Mouse (Mus musculus) T-helper 2 cell (primary cell): Measurements from ENCODE around the gene Terb2.

ENCODE experiments used
- in situ Hi-C: fragments of 300-600 bp; cut with MboI, MseI; formaldehyde crosslinking; loops from one replicate; pipeline ENCODE4 v1.15.1; 2025; ENCODE audit warnings: high pct_unique_total_duplicates

Terb2 gene

DNA sequence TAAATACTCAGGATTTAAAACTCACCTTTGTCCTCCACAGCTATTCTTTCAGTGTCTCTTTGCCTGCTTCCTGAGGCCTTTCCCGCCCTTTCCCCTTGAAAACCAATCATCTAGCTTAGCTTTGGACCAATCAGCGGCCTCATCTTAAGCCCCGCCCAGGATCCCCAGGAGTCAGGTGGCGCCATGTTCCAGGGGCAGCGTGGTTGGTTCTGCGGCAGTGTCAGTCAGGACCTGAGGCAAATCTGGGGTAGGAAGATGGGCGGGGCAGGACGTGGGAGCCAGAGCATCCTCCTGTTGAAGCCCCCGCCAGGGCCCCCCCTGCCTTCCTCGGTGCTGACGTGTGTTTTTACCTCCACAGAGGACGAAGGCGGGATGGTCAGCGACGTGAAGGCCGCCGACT lies at the start of gene Terb2, which contains the start of gene Patl2:
Terb2 (plus strand) TSS at position 167 of the 400 bp plus-strand sequence.
Patl2 (minus strand) TSS at position 84 of the 400 bp plus-strand sequence.
- in situ Hi-C loops = no loop called here

DNA sequence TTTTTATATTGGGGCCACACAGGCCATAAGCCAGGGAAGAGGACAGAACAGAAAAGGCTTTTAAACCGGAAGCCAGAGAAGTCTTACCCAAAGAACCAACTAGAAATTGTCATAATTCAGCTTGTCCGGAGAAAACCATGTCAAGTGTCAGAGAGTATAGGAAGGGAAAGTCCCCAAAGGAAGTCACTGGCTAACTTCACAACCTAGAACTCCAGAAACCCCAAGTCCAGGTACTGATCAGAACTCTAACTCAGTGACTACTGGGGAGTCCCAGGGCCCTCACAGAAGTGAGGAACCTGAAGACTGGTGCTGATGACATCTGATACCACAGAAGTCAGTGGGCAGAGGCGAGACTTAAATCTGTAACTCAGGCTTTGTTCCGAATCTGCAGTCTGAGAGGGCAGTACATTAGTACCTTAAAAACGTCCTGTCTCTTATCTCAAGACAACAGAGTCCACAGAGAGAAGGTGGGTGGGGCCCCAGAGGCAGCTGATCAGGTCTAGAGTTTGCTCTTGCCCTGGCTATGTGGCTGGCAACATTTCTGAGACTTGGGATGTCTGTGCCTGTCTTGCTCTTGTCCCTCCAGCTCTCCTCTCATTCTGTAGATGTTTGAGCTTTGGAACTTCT lies 48.1 kb upstream of the Terb2 start:
- in situ Hi-C loops = no loop called here

DNA sequence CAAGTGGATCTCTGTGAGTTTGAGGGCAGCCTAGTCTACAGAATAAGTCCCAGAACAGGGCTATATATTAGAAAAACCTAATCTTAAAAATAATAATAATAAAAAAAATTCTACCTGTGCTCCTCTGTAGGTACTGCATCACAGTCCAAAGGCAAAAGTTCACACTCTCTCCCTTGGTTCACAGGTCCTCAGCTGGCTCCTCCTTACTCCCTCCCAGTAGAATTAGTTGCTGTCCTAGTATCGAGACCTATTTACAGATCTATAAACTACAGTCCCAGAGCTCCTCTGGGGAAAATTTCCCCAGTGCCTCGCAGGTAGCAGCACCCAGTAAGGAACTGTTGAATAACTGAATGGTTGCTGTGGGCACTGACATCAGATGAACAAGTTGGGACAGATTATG lies 45.3 kb upstream of the Terb2 start:
- in situ Hi-C loops = no loop called here

DNA sequence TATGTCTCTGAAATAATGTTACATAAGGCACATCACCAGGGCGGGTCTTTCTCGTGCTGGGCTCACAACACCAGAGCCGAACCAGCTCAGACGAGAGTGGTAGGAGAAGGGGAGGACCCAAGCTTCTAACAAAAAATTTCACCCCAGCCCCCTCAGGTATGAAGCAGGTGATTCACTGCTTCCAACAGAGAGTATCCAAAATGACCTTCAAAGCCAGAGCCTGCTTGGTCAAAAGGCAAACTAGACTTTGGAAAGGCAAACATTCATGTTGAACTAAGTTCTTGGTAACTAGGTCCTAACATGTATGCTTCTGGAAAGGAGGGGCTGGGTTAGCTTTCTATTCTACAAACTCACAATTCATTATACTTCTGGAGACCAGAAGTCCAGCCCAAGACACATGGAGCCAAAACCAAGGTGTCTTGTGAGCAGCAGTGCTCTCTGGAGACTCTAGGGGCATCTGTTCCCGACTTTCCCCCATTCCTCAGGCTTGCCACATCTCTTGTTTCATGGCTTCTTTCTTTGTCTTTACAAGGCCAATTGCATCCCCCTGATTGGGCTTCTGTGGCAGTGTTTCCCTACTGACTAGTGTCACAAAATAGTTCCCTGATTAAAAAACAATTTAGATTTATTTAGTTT lies 44.6 kb upstream of the Terb2 start:
- in situ Hi-C loops = no loop called here

DNA sequence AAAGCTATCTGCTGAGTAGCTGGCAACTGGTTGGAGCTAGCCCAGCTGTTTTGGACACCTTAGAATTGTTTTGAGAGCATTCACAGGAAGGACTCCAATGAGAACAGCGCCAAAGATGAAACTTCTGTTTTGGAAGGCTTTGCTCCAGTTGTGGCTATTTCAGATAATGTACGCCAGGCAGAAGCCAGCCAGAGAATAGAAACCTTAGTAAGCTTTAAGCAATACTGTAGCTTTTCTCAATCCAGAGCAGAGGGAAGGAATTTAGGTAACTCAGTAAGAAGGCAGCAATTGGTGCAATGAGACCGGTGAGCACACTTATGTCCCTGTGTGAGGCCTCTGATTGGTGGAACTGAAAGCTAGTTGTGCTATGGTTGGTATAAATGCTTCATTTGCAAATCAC lies 43.0 kb upstream of the Terb2 start:
- in situ Hi-C loops = no loop called here

DNA sequence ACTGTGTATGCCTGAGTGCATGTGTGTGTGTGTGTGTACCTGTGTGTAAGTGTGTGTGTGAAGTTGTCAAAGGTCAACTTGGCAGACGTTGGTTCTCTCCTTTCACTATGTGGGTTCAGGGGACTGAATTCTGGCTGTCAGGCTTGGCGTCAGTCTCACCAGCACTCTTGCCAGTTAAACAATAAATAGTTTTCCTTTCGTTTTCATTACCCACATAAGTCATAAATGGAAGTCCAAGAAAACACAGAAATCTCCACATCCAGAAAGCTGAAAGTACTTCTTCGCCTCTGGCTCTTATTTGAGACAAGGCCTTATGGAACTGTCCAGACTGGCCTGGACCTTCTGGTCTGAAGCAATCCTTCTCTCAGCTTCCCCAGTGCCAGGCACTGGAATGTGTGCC lies 40.3 kb upstream of the Terb2 start:
- in situ Hi-C loops = no loop called here

DNA sequence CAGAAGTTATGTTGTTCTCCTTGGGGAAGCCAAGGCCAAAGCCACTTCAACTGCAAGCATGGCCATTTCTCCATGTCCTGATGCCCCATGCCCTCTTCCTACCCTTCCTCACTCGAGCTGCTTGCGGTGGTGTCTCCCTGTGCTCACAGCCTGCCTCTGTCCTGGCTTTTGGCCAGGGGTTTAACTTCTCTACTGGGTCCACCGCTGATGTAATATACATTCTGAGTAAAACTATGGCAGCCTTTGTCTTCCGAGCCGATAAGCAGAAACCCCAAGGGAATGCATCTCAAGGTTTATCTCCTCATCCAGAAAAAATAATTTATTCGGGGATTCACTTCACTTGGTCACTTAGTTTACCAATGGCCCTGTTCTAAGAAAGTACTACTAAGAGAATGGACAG lies 39.4 kb upstream of the Terb2 start:
- in situ Hi-C loops = no loop called here

DNA sequence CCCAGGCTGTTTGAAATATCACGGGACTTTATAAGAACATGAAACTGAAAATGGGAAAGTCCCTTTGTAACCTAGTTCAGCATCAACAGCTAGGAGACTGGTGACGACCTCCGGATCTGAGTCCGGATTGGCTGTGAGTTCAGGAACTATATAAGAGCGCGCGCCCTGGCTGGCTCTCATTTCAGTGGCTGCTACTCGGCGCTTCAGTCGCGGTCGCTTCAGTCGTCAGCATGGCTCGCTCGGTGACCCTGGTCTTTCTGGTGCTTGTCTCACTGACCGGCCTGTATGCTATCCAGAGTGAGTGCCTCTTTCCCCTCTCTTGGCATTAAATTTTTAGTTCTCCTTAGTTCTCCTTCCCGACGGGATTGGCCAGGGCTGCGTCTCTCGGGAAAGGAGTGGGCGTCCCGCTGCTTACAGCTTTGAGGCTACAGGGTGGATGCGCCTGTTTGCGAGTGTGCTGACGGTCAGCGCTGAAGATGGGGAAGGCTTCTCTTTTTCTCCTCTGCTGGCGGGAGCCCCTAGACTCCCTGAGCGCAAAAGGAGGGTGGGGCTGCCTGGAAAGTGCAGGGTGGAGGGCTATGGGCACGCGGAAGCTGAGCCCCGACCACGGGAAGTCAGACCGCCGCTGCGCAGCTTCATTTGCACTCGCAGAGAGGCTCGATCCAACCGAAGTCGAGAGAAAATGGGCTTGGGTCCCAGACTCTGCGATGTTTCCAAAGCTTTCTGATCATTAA lies 38.4 kb upstream of the Terb2 start, which contains the start of gene B2m:
B2m (plus strand) TSS at position 179 of the 734 bp plus-strand sequence.
- in situ Hi-C loops = no loop called here

DNA sequence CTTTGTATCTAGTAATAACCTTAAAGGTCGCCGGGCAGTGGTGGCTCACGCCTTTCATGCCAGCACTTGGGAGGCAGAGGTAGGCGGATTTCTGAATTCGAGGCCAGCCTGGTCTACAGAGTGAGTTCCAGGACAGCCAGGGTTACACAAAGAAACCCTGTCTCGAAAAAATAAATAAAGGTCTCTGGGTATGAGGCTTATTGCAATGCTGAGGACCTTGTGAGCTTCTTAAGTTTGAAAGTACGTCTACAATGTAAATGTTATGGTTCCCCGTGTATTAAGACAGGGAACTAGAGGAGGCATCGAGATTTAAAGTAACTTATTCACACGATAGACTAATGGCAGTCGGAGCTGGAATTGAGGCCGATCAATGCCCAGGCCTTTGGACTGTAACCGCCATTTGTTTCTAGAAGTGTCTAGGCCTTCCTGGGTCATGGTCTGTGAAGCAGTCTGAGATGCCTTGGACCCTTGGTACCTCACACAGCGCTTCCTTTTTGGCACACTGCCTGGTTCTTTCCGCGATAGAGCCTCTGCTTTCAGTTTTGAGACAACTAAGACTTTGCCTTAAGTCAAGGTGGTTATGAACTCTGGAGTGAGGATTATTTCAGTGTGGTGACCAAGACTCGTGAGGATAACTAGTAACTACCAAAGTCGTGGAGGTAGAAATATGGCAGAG lies 37.7 kb upstream of the Terb2 start:
- in situ Hi-C loops = no loop called here

DNA sequence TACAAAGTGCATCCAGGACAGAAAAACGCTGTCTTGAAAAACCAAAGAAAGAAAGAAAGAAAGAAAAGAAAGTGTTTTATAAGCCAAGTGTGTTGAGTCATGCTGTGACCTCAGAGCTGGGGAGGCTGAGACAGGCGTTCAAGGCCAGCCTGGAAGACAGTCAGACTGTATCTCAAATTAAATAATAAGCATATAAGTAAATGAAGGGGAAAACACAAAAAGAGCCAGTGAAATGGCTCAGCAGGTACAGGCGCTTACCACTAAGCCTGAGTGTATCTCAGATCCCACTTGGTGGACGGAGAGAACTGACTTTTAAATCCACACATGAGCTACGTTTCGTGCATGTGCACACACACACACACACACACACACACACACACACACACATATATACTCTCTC lies 36.8 kb upstream of the Terb2 start:
- in situ Hi-C loops = no loop called here

DNA sequence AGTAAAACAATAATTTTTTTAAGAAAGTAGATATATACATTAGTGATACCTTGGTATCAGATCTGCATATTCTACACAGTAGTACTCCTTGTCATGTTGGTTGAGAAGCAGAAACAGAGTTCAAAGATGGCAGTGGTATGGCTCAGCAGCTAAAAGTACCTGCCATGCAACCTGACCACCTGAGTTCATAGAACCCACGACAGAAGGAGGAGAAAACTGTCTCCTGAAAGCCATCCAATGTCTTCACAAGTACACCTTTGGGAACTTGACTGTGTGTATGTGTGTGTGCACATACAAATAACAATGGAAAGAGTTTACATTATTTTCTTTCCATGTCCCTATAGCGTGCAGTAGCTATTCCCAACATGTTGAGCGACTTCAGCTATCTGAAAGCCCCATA lies 36.4 kb upstream of the Terb2 start:
- in situ Hi-C loops = loop anchor here (5.0 kb wide), 1 partner anchor 32 kb away; the partner anchor contains the start of gene Spg11

DNA sequence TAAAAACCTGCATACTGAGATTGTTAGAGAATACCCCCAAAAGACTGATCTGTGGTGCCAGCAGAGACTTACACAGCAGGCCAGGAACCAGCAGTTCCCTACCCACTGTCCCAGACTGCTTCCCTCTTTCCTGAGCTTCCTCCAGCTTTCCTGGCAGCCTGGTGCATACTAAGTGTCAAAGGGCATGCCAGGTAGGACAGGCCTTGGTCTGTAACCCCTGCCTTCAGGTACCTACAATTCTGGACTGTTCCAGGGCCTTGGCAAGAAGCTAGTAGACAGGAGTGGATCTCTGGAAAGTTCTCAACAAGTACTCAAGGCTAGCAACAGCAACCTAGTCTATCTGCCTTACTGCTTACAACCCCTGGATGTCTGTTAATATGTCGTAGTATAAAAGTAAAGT lies 34.9 kb upstream of the Terb2 start:
- in situ Hi-C loops = loop anchor here (5.0 kb wide), 1 partner anchor 34 kb away; the partner anchor contains the start of gene Spg11

DNA sequence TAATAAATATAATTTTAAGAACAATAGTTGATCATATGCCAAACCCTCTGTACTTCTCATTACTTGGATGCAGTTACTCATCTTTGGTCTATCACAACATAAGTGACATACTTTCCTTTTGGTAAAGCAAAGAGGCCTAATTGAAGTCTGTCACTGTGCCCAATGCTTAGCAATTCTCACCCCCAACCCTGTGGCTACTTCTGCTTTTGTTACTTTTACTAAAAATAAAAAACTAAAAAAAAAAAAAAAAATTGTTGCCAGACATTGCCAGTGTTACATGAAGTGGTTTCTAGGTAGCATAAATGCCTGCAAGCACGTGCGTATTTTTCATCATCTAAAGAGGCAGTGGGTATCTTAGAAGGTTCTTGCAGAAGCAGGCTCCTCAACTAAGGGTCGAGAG lies 33.2 kb upstream of the Terb2 start:
- in situ Hi-C loops = loop anchor here (5.0 kb wide), 1 partner anchor 36 kb away; the partner anchor contains the start of gene Spg11

DNA sequence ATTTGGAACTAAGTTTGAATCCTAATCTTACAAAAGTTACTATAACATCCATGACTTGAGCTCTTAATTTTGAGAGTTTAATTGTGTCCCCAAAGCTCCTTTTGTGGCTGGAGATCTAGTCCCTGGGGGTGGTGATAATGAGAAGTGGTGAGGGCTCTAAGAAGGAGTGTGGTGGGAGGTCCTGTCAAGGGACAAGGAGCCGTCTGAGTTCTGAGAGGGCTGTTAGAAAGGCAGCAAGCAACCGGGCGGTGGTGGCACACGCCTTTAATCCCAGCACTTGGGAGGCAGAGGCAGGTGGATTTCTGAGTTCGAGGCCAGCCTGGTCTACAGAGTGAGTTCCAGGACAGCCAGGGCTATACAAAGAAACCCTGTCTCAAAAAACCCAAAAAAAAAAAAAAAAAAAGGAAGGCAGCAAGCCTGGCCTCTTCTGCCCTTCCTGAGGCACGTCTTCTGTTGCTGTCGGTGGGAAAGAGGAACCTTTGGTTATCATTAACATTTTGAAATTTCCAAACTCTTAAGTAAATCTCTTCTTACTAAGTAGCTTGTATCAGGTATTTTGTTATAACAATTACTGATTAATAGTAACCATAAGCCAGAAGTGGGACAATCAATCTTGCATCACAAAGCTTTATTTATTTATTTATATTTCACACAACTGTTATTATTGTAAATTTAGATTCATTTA lies 32.2 kb upstream of the Terb2 start:
- in situ Hi-C loops = loop anchor here (5.0 kb wide), 1 partner anchor 37 kb away; the partner anchor contains the start of gene Spg11

DNA sequence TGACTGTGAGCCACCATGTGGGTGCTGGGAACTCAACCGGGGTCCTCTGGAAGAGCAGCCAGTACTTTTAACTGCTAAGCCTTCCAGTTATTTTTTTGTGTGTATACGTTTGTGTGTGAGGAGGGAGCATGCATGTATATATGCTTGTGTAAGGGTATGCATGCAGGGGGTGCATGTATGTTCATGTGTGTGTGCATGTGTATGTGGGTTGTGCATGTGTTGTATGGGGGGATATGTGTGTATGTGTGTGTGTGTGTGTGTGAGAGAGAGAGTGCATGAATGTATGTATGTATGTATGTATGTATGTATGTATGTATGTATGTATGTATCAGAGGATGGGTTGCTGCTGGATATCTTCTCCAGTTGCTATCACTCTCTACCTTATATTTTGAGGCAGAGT lies 31.6 kb upstream of the Terb2 start:
- in situ Hi-C loops = loop anchor here (5.0 kb wide), 1 partner anchor 37 kb away; the partner anchor contains the start of gene Spg11

DNA sequence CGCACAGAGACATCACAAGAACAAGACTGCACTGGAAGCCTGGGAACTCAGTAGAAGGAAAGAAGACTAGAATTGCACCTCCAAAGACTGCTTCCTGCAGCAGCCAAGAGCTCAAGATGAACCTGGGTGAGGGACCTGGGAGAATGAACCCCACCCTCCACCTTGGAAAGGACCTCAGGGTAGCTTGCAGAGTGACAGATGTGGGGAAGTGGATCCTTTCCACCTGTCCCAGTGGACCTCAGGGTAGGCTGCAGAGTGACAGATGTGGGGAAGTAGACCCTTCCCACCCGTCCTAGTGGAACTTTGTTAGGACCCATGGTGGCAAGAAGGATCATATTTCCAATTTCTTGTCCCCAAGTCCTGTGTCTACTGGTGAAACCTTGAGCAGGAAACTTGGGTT lies 30.8 kb upstream of the Terb2 start:
- in situ Hi-C loops = no loop called here

DNA sequence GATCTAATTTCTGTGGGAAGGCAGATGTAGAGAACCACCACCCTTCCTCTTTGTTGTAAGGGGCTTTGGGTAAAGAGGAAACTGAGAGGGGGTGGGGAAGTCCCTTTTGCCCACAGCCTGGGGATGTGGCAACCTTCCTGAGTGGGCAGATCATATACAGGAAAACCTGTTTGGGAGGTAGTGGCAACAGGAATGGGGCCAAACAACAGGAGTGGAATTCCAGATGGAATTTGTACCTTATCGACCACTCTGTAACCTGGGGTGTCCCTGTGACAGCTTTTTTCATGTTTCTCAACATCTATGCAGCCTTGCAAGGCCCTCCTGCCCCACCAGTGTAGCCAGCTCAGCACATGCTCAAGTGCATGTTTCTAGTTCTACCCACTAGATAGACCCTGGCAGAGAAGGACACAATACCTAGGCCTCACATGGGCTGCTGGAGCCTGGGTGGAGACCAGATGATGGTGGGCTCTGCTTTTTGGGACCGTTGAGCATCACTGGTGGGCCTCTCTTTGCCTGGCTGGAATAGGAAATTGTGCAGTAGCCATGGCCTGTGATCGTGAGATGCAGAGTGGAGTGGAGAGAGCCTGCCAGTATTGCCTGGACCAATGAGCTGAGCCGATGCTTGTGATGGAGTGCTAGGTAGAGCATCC lies 29.9 kb upstream of the Terb2 start:
- in situ Hi-C loops = no loop called here

DNA sequence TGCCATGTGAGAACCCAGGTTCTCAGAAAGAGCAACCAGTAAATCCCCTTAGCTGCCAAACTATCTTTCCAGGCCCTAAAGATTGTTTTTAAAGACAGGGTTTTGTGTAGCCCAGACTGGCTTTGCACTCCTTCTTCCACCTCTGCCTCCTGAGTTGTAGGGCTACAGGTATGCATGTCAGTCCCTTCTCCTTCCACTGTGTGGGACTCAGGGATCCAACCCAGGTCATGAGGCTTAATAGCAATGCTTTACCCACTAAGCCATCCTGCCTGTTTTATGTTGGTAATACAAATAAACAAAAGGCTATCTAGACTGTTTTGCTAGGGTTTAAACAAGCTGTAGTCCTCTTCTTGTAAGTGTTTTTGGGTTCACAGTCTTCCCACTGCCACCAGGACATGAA lies 28.5 kb upstream of the Terb2 start:
- in situ Hi-C loops = no loop called here

DNA sequence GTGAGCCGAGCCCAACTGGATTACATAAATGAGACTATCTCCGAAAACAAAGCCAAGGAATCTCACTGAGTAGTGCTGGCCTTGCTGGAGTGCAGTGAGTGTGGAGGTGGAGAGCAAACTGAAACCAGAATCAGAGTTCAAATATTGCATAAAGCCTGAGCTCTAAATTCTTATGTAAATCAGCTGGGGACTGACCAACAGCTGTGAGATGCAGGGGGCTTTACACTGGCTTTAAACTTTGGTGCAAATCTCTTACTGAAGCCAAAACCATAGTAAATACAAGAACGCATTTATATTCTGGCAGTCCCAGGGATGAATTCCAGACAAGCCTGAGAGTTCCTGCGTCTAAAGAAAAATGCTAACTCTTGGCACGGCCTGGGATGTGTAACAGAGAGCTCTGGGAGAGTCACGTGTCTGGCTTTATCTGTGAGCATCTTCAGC lies 27.7 kb upstream of the Terb2 start:
- in situ Hi-C loops = no loop called here

DNA sequence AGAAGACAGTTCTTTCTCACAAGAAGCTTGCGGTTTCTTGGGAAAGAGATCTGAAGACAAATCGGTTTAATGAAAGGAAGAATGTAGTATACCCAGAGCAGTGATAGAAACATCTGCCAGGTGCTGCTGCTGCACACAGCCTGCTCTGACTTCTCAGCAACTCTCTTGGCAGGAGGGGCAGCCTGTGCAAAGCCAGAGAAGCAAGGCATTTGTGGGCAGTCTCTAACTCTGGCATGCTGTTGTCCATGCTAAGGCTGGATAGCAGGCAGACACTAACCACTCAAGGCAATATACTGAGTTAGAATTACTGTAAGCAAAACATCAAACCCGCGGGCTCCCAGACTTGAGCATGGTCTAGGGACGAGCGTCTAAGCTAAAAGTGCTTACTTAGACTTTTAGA lies 26.4 kb upstream of the Terb2 start:
- in situ Hi-C loops = no loop called here

DNA sequence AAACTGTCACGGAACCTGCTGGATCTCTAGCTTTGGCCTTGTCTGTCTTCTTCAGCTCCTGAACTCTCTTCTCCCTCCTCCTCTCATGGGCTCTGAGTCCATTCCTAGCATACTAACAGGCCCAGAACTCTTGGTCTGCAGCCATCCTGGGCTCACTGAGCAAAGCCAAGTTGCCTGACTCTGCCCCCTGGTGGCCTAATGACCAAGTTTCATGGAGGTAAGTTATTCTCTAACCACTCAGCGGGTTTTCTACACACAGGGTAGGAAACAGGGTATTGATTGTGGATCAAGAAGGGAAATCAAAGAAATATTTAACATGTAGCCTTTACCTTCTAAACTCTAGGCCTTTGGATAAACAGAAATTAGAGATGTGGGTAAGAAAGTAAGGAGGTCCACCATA lies 25.4 kb upstream of the Terb2 start, which contains the start of gene Trim69:
Trim69 (plus strand) TSS at position 21 of the 400 bp plus-strand sequence.
- in situ Hi-C loops = no loop called here
